Mouse (Mus musculus) forebrain, embryonic 14.5 days (tissue): ENCODE results near the gene Sec16b. TPM values are rescaled to one million over a fixed set of nuclear protein-coding genes. Genes with fewer than 3 reads are reported as not detected.

Experiments
- ATAC-seq: fragments of 200-750 bp; cut with Nextera tagmentation; 2 replicates; pipeline ENCODE4 v1.8.0; 2017; ENCODE audit warnings: mild to moderate bottlenecking, moderate library complexity
- DNase-seq: peaks from one replicate; pipeline ENCODE4 v3.0.0-alpha.2; 2015; ENCODE audit warnings: low spot score
- H3K27ac ChIP-seq: fragments of 300-500 bp; sonication (generic); 2 replicates; pipeline ENCODE4 v1.5.1; 2014; ENCODE audit warnings: low read depth, mild to moderate bottlenecking, control low read depth, low read length, moderate library complexity
- H3K27me3 ChIP-seq: fragments of 300-500 bp; sonication (generic); replicated peaks from 2 replicates; pipeline ENCODE4 v1.6.1; 2014; ENCODE audit warnings: low read length, control low read depth, mixed read lengths; ENCODE audit not compliant: control insufficient read depth, insufficient read depth
- H3K36me3 ChIP-seq: fragments of 300-500 bp; sonication (generic); 2 replicates; pipeline ENCODE4 v1.6.1; 2014; ENCODE audit warnings: low read length, control low read depth; ENCODE audit not compliant: control insufficient read depth, insufficient read depth
- H3K4me1 ChIP-seq: fragments of 300-500 bp; sonication (generic); 2 replicates; pipeline ENCODE4 v1.6.1; 2014; ENCODE audit warnings: antibody characterized with exemption, low read length, control low read depth; ENCODE audit not compliant: control insufficient read depth, insufficient read depth
- H3K4me2 ChIP-seq: fragments of 300-500 bp; sonication (generic); 2 replicates; pipeline ENCODE4 v1.6.1; 2014; ENCODE audit warnings: mild to moderate bottlenecking, control low read depth, low read length
- H3K4me3 ChIP-seq: fragments of 300-500 bp; sonication (generic); 2 replicates; pipeline ENCODE4 v1.5.1; 2014; ENCODE audit warnings: low read depth, low read length, control low read depth
- H3K9ac ChIP-seq: fragments of 300-500 bp; sonication (generic); 2 replicates; pipeline ENCODE4 v1.6.1; 2014; ENCODE audit warnings: mild to moderate bottlenecking, low read length, control low read depth, moderate library complexity
- H3K9me3 ChIP-seq: fragments of 300-500 bp; sonication (generic); replicated peaks from 2 replicates; pipeline ENCODE4 v1.6.1; 2016; ENCODE audit warnings: low read length, control low read depth, mixed read lengths; ENCODE audit not compliant: control insufficient read depth
- WGBS: fragments of 180-500 bp; shearing (Covaris S2); extraction: QIAGEN DNeasy Blood & Tissue Kit; methylation state at CpG from one replicate; pipeline ENCODE4 v1.1.7; 2014; 5-methylcytosine and 5-hydroxymethylcytosine counted together
- polyA plus RNA-seq: library from polyadenylated mRNA; unstranded; fragments of >200 nt; fragmentation: Nextera tagmentation; extraction: Ambion mirVana; gene quantifications from 2 replicates; pipeline ENCODE4 v1.2.1, GENCODE M21; 2014

The Sec16b gene
- polyA plus RNA-seq, 1 experiment from 2014 or later: 0.53 TPM

DNA sequence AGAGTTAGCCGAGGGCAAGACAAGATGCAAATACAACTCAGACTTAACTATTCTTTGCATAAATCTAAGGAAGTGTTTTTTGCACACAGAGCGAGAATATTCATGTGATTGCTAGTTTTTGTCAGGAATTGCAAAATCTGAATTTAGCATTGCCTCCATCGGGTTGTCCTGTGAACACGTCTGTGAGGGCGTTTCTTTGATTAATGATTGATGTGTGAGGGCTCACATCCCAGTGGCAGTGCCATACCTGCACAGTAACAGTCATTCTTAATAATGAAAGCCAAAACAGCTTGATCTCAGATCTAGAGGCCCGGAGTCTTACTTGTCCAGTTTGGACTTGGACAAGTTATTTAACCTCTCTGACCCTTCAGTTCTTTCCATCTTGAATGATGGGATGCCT is 3.5 kb upstream of the Sec16b start:
- no peak for DNase-seq
- Histone ChIP-seq H3K9me3 (no peaks in the 10 kb centered on the region), H3K27ac (no peak overlapping the region), H3K4me2 (no peak overlapping the region), H3K9ac (no peak overlapping the region), H3K4me3 (no peak overlapping the region), H3K27me3 (no peaks in the 10 kb centered on the region), H3K36me3 (no peaks in the 10 kb centered on the region), H3K4me1 (no peaks in the 10 kb centered on the region)
- 85% methylated on average over 6 of the region's 6 CpGs for WGBS
- no peak for ATAC-seq

DNA sequence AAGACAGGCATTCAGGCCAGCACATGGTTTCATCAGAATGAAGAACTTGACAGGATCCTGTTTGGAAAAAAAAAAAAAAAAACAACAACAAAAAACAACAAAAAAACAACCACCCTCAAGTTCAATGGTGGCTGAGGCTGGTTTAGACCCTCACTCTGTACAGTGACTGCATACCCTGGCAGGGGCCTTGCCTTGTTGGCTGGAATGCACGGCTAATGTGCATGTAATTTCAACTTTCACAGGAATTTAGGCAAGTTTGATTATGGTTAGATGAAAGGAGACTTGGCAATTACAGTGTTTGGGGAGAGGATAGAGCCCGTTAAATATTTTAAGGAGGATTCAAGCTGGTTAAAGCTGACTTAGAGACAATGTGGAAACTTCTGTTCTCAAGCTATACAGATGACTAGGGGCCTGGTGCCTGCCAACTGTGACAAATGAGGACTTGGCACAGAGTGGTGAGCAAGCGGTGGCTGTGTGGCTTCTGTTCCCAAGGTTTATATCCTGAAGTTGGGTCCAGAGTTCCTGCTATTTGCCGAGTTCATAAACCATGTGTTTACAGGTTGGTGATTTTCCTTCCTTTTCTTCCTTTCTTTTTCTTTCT is 567 bp downstream of the Sec16b start:
- no peaks in the 10 kb centered on the region for H3K36me3 ChIP-seq
- ATAC-seq (peak; percentile 86), DNase-seq (peak; percentile 82)
- H3K4me1 ChIP-seq: peaks cover 2% of the 10 kb centered on the region; the same call in 1 of the 2 replicates
- H3K9me3 ChIP-seq: no peaks in the 10 kb centered on the region
- H3K9ac ChIP-seq: no peak overlapping the region
- H3K4me3 ChIP-seq: no peak overlapping the region
- no peak overlapping the region for H3K4me2 ChIP-seq
- 23% methylated on average over 4 of the region's 4 CpGs for WGBS
- H3K27ac ChIP-seq: no peak overlapping the region
- no peaks in the 10 kb centered on the region for H3K27me3 ChIP-seq

- 56% methylated on average over 5 of the region's 5 CpGs for WGBS
- peak; percentile 32 for DNase-seq
- peak; percentile 49; the same call in 1 of the 2 replicates for ATAC-seq
Observed at GRCm38 (mm10) chr1:157507814-157508213, 1.3 kb downstream of the Sec16b start.

GRCm38 (mm10) chr1:157512690-157513448 is 6.3 kb downstream of the Sec16b start:
- Histone ChIP-seq H3K4me1 (peaks cover 8% of the 10 kb centered on the region), H3K9ac (no peak overlapping the region), H3K4me2 (no peak overlapping the region), H3K9me3 (no peaks in the 10 kb centered on the region), H3K4me3 (no peak overlapping the region), H3K27ac (no peak overlapping the region), H3K36me3 (no peaks in the 10 kb centered on the region), H3K27me3 (no peaks in the 10 kb centered on the region)
- 55% methylated on average over 11 of the region's 11 CpGs for WGBS
- ATAC-seq: no peak
- peak; percentile 32 for DNase-seq

More at GRCm38 (mm10) chr1:157507814-157508213, 1.3 kb downstream of the Sec16b start:
- H3K9ac ChIP-seq: no peak overlapping the region
- H3K27me3 ChIP-seq: no peaks in the 10 kb centered on the region
- no peak overlapping the region for H3K27ac ChIP-seq
- no peak overlapping the region for H3K4me2 ChIP-seq
- H3K4me1 ChIP-seq: peaks cover 5% of the 10 kb centered on the region
- H3K36me3 ChIP-seq: no peaks in the 10 kb centered on the region
- no peak overlapping the region for H3K4me3 ChIP-seq
- H3K9me3 ChIP-seq: no peaks in the 10 kb centered on the region

DNA sequence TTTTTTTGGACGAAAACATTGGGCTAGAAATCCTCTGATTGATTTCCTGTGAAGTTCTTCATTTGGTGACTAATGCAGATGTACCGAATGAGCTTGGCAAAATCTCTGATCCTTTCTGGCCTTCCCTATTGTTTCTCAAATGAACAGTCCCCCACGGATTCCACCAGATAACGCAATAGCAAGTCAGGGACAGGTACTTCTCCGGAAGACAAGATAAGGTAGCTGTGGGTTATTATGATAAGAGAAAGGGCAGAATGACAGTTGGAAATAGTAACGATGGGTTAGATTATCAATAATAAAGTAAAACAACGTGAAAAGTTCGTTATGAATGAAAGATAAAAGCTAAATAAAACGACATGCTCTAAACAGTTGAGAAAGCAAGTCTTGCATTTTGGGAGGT is 7.0 kb downstream of the Sec16b start:
- peaks cover 10% of the 10 kb centered on the region for H3K4me1 ChIP-seq
- no peak overlapping the region for H3K4me3 ChIP-seq
- ATAC-seq (no peak), DNase-seq (no peak)
- no peak overlapping the region for H3K9ac ChIP-seq
- H3K36me3 ChIP-seq: no peaks in the 10 kb centered on the region
- no peak overlapping the region for H3K4me2 ChIP-seq
- H3K27me3 ChIP-seq: no peaks in the 10 kb centered on the region
- WGBS: 81% methylated on average over 9 of the region's 9 CpGs
- H3K27ac ChIP-seq: no peak overlapping the region
- H3K9me3 ChIP-seq: no peaks in the 10 kb centered on the region

- ATAC-seq (no peak), DNase-seq (no peak)
- H3K36me3 ChIP-seq: no peaks in the 10 kb centered on the region
- no peaks in the 10 kb centered on the region for H3K9me3 ChIP-seq
- no peaks in the 10 kb centered on the region for H3K27me3 ChIP-seq
- H3K27ac ChIP-seq: no peak overlapping the region
- 74% methylated on average over 4 of the region's 4 CpGs for WGBS
- no peak overlapping the region for H3K4me2 ChIP-seq
- no peak overlapping the region for H3K4me3 ChIP-seq
- no peak overlapping the region for H3K9ac ChIP-seq
- peaks cover 17% of the 10 kb centered on the region for H3K4me1 ChIP-seq
Observed at GRCm38 (mm10) chr1:157514298-157514697, 7.8 kb downstream of the Sec16b start.

DNA sequence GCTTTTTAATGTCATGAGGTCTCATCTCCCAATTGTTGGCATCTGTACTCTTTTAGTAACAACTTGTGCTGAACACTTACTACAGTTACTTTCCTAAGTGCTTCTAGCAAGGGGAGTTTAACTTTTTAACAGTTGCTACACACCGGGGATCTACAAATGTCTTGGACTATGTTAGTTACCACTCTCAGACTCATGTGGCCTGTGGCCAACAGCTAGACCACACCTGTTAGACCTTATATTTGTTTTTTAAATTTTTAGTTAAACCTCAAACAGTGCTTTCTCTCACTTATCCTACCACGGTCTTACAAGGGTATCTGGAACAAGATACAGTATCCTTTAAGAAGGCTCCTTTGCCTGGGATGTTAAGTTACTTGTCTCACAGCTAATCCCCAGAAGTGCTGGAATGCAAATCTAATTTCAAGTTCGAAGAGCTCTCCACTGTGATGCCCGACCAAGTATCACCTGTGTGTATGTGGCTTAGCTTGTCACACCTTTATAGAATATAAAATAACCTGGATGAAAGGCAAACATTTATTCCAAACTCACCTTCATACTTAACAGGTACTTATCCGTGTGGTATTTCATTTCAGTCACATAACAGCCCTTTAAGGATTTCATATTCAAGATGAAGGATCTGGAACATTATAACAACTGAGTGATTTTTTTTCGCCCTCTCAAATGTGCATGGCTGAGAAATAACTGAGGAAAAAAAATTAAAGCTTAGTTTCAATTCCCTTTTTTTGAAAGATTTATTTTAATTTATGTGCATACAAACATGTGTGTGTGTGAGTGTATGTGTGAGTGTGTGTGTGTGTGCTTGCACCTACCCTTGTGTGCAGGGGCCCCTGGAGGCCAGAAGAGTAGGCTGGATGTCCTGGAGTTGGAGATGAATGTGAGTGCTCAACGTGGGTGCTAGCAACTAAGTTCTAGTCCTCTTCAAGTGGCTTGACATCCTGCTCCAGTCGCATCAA is 10.6 kb downstream of the Sec16b start:
- 88% methylated on average over 8 of the region's 8 CpGs for WGBS
- ATAC-seq (no peak), DNase-seq (no peak)
- Histone ChIP-seq H3K27ac (peak overlapping the region; percentile 23; the same call in 1 of the 2 replicates), H3K9ac (no peak overlapping the region), H3K4me2 (no peak overlapping the region), H3K27me3 (no peaks in the 10 kb centered on the region), H3K4me3 (no peak overlapping the region), H3K36me3 (no peaks in the 10 kb centered on the region), H3K9me3 (no peaks in the 10 kb centered on the region), H3K4me1 (peaks cover 17% of the 10 kb centered on the region)

- Histone ChIP-seq H3K4me2 (no peak overlapping the region), H3K36me3 (no peaks in the 10 kb centered on the region), H3K4me3 (no peak overlapping the region), H3K9ac (no peak overlapping the region), H3K9me3 (no peaks in the 10 kb centered on the region), H3K27ac (peak overlapping the region; percentile 23; the same call in 1 of the 2 replicates), H3K4me1 (peaks cover 12% of the 10 kb centered on the region; the same call in 1 of the 2 replicates), H3K27me3 (no peaks in the 10 kb centered on the region)
- WGBS: 16% methylated on average over 4 of the region's 4 CpGs
- ATAC-seq (peak; percentile 79), DNase-seq (peak; percentile 86)
Observed at GRCm38 (mm10) chr1:157518111-157518523, 11.6 kb downstream of the Sec16b start.
